In the genomic region with DNA sequence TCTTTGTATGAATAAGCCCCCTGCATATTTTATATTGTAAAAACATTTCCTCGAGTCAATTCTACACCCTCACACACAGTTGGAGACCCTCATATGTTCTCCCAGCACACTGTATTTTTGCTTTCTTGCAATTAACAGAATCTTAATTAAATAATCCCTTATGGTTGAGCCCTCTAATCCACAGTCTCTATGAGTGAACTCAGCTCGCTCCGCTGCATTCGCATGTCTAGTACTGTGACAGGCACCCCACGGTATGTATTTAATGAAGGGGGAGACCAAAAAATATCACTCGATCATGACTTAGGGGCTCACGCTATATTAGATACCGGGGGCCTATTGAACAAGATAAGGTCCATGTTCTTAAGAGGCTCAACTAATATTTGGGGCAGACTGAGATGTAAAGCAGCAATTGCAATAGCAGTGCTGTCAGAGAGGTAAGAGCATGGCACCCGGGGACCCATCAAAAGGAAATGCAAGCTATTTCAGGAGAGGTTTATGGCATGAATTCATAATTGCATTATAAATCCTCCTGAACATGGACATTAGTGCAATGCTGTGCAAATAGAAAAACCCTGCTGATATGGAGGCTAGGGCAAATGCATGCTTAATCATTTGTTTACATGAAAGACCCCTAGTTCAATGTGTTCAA, we compare ENCODE assay signal across 14 mouse cellular contexts.
"Had no signal": no experiment of that assay in that cellular context is flagged by ENCODE, and none has a peak within 500 bp of the region (broad histone marks: within the 10 kb centered on the region; RNA-seq: fewer than 3 reads in every experiment).

No protein-coding gene starts in this region.

- H3K36me3 ChIP-seq: limb, embryonic 10.5 days; liver, embryonic 15.5 days had no signal

- H3K4me2 ChIP-seq: liver, embryonic 11.5 days; liver, embryonic 15.5 days; lung, embryonic 14.5 days; midbrain, embryonic 11.5 days had no signal

- H3K27ac ChIP-seq: left cerebral cortex, adult 2 months; limb, embryonic 10.5 days; liver, embryonic 15.5 days had no signal

- H3K9me3 ChIP-seq: limb, embryonic 10.5 days; liver, embryonic 15.5 days had no signal

- H3K27me3 ChIP-seq: liver, embryonic 15.5 days had no signal

- H3K4me3 ChIP-seq: left cerebral cortex, adult 2 months; limb, embryonic 10.5 days; liver, embryonic 15.5 days had no signal

- DNase-seq: kidney, adult 8-10 months; kidney, postnatal 25 days; lung, embryonic 14.5 days; lung, postnatal 10 days; lung, postnatal 4 days; right cerebral cortex, postnatal 4 days; spleen, adult 18-20 months; thymus, adult 18-20 months; thymus, postnatal 14 days had no signal

- H3K9ac ChIP-seq: liver, embryonic 15.5 days; lung, embryonic 14.5 days had no signal

- H3K4me1 ChIP-seq: limb, embryonic 10.5 days; liver, embryonic 15.5 days had no signal
